Mouse (Mus musculus) olfactory bulb, adult 2 months (tissue): ENCODE measurements around the gene Btbd17. TPM values are rescaled to one million over a fixed set of nuclear protein-coding genes. Genes with fewer than 3 reads are reported as not detected.

ENCODE experiments used
- H3K27ac ChIP-seq: fragments of 200-500 bp; 2 replicates; pipeline ENCODE4 v1.5.1; 2012; ENCODE audit warnings: low read depth, low read length; ENCODE audit not compliant: insufficient read depth
- H3K4me1 ChIP-seq: fragments of 200-500 bp; 2 replicates; pipeline ENCODE4 v1.6.1; 2012; ENCODE audit warnings: low read length; ENCODE audit not compliant: control insufficient read depth, insufficient read depth
- H3K4me3 ChIP-seq: fragments of 200-500 bp; 2 replicates; pipeline ENCODE4 v1.5.1; 2012; ENCODE audit warnings: mild to moderate bottlenecking, low read depth, low read length, moderate library complexity; ENCODE audit not compliant: insufficient read depth
- CTCF ChIP-seq: fragments of 200-500 bp; IDR thresholded peaks from 2 replicates; pipeline ENCODE4 v1.5.1; 2012; ENCODE audit warnings: low read depth, mild to moderate bottlenecking, low read length, moderate library complexity; ENCODE audit not compliant: insufficient read depth
- POLR2A ChIP-seq: fragments of 200-500 bp; IDR thresholded peaks from 2 replicates; pipeline ENCODE4 v1.6.1; 2012; ENCODE audit warnings: mild to moderate bottlenecking, low read depth, low read length, moderate library complexity; ENCODE audit not compliant: insufficient read depth
- WGBS: fragments of 180-500 bp; shearing (Covaris S2); methylation state at CpG from one replicate; pipeline ENCODE4 v1.1.7; 2018; 5-methylcytosine and 5-hydroxymethylcytosine counted together
- polyA plus RNA-seq: library from polyadenylated mRNA; stranded (reverse); fragments of >200 nt; gene quantifications from 2 replicates; pipeline ENCODE4 v1.2.4, GENCODE M21; 2012; ENCODE audit warnings: low replicate concordance; ENCODE audit not compliant: missing spikeins, insufficient read depth, insufficient read length

Gene Btbd17
- polyA plus RNA-seq, 1 experiment = not detected

GRCm38 (mm10) chr11:114822727-114823126, 27.0 kb upstream of the Btbd17 start:
- H3K4me1 ChIP-seq = peaks cover 8% of the 10 kb centered on the region; the same call in 1 of the 2 replicates
- H3K27ac ChIP-seq = no peak overlapping the region
- WGBS = 36% methylated on average over 12 of the region's 12 CpGs
- no peak overlapping the region for H3K4me3 ChIP-seq
- TF ChIP-seq POLR2A (no peak), CTCF (no peak)

- TF ChIP-seq POLR2A (no peak), CTCF (no peak)
- 84% methylated on average over 1 of the region's 1 CpGs for WGBS
- Histone ChIP-seq H3K4me3 (no peak overlapping the region), H3K27ac (no peak overlapping the region), H3K4me1 (peaks cover 8% of the 10 kb centered on the region; the same call in 1 of the 2 replicates)
Measured at GRCm38 (mm10) chr11:114821325-114821724, 25.6 kb upstream of the Btbd17 start.

- TF ChIP-seq POLR2A (no peak), CTCF (no peak)
- 70% methylated on average over 3 of the region's 3 CpGs for WGBS
Measured at GRCm38 (mm10) chr11:114820444-114820843, 24.7 kb upstream of the Btbd17 start.

GRCm38 (mm10) chr11:114819110-114819509, 23.4 kb upstream of the Btbd17 start:
- H3K4me3 ChIP-seq = no peak overlapping the region
- no peak for TF ChIP-seq POLR2A
- 70% methylated on average over 2 of the region's 2 CpGs for WGBS
- H3K4me1 ChIP-seq = peaks cover 8% of the 10 kb centered on the region; the same call in 1 of the 2 replicates
- H3K27ac ChIP-seq = no peak overlapping the region

More at GRCm38 (mm10) chr11:114820444-114820843, 24.7 kb upstream of the Btbd17 start:
- no peak overlapping the region for H3K4me3 ChIP-seq
- H3K27ac ChIP-seq = no peak overlapping the region
- peaks cover 8% of the 10 kb centered on the region; the same call in 1 of the 2 replicates for H3K4me1 ChIP-seq

- 94% methylated on average over 7 of the region's 7 CpGs for WGBS
- Histone ChIP-seq H3K4me3 (no peak overlapping the region), H3K4me1 (peaks cover 5% of the 10 kb centered on the region; the same call in 1 of the 2 replicates), H3K27ac (no peak overlapping the region)
- TF ChIP-seq POLR2A (no peak), CTCF (no peak)
Measured at GRCm38 (mm10) chr11:114818185-114818584, 22.4 kb upstream of the Btbd17 start.

GRCm38 (mm10) chr11:114816934-114817333, 21.2 kb upstream of the Btbd17 start:
- H3K4me3 ChIP-seq = no peak overlapping the region
- TF ChIP-seq CTCF (no peak), POLR2A (no peak)
- WGBS = 88% methylated on average over 4 of the region's 4 CpGs
- H3K4me1 ChIP-seq = 0 out of 2 replicates have a peak, but pooled peaks cover 2% of the 10 kb centered on the region
- H3K27ac ChIP-seq = no peak overlapping the region

GRCm38 (mm10) chr11:114814873-114815592, 19.3 kb upstream of the Btbd17 start:
- no peak for TF ChIP-seq CTCF
- no peak for TF ChIP-seq POLR2A
- Histone ChIP-seq H3K27ac (no peak overlapping the region), H3K4me3 (no peak overlapping the region), H3K4me1 (0 out of 2 replicates have a peak, but pooled peaks cover 2% of the 10 kb centered on the region)
- WGBS = 90% methylated on average over 11 of the region's 11 CpGs

- TF ChIP-seq POLR2A (no peak), CTCF (peak; percentile 75)
- Histone ChIP-seq H3K4me1 (0 out of 2 replicates have a peak, but pooled peaks cover 2% of the 10 kb centered on the region), H3K27ac (no peak overlapping the region), H3K4me3 (no peak overlapping the region)
- 11% methylated on average over 6 of the region's 6 CpGs for WGBS
Measured at GRCm38 (mm10) chr11:114812731-114813240, 17.0 kb upstream of the Btbd17 start.

- Histone ChIP-seq H3K27ac (no peak overlapping the region), H3K4me3 (no peak overlapping the region), H3K4me1 (peaks cover 6% of the 10 kb centered on the region)
- 46% methylated on average over 4 of the region's 4 CpGs for WGBS
- TF ChIP-seq POLR2A (no peak), CTCF (no peak)
Measured at GRCm38 (mm10) chr11:114810344-114810743, 14.6 kb upstream of the Btbd17 start.
